Mouse (Mus musculus) urinary bladder, postnatal 25 days (tissue): Measurements from ENCODE around the gene Dock8.

ENCODE experiments used
- DNase-seq: peaks from one replicate; pipeline ENCODE4 v3.0.0; 2022; ENCODE audit warnings: low spot score

Dock8 gene

DNA sequence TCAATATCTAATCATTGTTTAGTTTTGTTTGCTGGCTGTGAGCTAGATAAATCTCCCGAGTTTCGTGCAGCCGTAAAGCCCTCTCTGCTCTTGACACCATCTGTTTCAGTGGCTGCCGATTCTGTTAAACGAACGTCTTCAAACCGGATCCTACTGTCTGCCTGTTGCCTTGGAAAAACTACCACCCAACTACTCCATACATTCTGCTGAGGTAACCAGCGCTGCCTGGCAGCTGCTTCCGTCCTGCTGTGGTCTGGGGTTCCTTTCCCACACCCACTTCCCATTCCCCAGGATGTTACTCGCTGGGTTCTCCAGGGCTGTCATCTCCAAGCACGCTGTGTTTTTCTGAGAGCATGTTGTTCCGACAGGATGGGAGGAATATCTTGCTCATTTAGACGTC lies 123.7 kb downstream of the Dock8 start:
- no peak for DNase-seq

DNA sequence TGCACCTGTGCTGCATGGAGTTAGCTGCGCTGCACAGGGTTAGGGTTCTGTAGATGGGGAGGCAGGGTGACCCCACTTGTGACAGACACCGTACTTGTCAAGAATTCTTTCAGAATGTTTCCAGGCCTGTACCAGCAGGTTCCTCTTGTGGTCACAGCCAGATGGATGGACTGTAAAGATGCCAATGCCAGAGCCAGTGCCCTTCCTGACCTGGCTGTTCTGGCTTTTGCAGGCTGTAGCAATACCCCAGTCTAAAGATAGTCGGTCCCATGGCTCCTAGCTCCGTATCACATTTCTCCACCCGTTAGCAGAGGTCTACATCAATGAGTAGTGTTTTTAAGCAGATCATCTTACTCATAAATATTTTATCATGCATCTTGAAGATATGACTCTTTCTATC lies 124.1 kb downstream of the Dock8 start:
- no peak for DNase-seq

DNA sequence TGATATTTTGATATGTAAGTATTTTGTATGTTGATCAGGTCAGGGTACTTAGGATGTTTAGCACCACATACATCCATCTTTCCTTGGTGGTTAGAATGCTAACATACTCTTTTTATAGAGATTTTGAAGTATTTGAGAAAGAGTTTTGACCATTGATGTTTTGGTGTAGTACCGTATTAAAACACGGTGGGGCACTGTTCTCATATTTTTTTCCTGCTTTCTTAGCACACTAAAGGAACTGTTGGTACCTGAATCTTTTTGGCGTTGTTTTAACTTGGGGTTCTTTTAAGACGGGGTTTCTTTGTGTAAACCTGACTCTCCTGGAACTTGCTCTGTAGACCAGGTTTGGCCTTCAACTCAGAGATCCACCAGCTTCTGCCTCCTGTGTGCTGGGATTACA lies 133.0 kb downstream of the Dock8 start:
- DNase-seq = no peak

DNA sequence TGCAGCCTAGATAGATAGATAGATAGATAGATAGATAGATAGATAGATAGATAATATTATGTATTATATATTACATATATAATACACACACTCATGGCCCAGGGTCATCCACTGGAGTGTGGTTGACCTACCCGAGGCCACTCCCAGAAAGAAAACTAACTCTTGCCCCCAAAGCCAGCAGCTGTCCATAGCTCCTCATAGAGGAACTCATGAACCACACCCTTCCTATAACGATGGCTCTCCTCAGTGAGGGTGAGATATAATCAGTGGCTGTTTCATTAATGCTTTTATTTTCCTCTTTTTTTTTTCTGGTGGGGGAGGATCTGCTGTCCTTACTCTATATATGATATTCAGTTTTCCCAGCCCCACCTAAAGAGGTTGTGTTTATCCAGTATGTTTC lies 134.6 kb downstream of the Dock8 start:
- no peak for DNase-seq

DNA sequence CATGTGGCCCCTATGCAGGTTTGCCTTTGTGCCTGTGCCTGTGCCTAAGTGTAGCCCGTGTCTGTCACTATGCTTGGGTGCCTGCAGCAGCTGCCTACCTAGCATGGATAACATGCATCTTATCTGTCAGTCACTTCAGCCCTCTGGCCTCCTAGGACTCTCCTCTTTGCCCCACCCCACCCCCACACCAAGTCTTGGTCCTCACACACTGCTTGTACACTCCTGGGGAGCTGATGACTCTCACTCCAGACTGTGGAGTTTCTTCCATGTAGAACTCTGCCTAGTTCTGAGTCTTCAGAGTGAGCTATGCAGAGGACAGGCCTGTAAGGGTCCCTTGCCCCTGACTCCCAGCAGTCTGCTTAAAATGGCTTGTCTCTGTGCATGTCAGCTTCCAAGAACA lies 136.8 kb downstream of the Dock8 start:
- DNase-seq = no peak

DNA sequence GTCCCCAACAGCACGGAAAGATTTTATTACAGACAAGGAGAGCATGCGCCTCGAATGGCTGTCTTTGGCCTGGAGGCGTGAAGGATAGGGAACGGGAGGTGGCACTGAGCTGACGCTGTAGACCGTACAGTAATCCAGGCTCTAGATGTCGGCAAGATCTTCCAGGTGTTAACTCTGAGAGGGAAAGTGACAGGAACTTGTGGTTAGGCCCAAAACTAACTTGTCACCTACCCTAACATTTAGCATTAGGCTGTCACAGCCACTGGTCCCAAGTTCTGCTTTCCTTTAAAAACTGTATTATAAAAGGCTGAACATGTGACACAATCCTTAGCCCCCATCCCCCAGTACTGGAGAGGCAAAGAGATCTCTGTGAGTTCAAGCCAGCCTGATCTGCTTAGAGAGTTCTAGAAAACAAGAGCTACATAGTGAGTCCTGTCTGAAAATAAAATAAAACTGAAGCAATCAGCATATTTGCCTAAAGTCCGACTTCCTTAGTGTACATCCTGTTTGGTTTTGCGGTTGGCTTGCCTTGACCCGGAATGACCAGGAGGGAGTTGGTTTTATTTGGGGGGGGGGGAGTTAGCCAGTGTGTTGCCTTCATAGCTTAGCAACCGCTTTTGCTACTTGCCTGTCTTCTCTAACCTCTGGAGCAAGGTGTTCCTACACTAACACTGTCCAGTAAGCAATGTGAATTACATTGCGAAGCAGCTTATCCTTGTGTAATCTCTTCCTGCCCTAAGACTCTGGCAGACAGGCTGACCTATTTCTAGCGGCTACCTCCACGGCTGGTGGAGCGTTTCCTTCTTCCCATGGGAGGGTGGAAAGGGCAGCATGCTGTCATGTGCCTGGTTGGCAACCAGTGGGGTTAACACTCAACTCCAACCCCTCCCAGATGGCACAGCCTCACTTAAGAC lies 138.8 kb downstream of the Dock8 start:
- DNase-seq = no peak

DNA sequence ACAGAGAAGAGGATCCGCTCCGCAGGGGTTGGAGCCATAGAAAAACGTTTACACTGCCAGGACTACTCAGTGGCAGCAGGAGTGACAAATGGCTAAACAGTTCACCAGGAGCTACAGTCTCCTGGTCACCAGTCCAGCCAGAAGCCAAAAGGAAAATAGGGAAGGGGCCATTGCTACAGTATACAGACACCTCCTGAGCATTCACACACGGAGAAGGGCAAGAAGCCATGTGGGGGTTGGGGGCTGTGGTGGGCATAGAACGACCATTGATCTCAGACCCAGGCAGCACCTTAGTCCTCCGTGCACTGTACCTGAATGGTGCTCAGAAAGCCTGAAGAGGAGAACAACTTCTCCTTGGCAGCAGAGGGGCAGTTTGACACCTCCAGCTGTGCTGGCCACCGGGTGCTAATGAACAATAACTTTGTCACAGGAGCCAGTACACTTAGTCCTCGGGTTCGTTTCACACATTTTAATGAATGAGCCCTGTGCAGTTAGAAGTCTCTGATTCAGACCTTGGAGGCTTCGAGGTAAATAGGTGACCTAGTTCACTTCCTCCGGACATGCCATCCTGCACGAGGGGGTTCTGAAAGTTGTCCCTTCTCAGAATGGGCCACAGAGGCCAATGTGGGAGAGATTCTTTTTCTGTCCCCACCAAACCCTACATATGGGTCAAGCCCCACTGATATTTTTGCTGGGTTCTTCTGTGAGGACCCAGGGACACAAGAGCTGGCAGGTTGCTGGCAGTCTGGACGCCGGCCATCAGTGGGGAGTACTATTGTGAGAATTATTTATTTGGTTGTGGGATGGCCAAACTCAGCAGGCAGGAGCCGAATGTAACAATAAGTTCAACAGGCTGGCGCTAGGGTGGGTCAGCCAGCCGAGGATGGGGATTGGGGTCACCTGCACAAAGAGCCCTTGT lies 145.0 kb downstream of the Dock8 start:
- DNase-seq = no peak

DNA sequence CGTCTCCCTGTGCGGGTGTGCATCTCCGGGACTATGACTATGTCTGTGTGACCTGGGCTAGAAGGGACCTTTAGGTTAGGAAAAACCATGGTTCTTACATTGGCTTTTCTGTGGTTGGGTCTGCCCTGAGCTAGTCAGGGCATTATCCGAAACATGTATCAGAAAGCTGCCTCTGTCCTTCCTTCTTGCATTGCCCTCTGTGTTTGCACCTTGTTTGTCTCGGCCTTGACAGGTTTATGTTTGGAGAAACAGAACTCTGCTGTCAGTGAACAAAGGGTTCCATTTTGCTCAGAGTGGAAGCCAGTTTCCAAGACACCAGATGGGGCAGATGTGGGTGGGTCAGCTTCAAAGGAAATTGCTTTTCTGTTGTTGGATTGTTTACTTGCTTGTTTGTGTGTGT lies 145.8 kb downstream of the Dock8 start:
- no peak for DNase-seq

DNA sequence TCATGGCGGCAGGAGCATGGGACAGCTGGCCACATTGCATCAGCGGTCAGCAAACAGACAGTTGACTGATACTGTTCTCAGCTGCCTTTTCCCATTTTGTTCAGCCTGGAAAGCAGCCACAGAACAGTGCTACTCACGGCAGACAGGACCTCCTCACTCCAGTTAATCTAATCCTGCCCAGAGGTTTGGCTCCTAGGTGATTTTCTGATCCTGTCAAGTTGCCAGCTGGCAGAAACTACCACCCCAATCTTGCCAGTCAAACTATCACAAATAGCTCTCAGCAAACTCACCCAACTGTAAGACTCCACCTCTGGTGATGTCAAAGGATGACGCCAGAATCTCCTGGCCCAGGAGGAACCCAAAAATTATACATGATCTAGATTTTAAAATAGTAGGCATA lies 146.8 kb downstream of the Dock8 start:
- DNase-seq = no peak

DNA sequence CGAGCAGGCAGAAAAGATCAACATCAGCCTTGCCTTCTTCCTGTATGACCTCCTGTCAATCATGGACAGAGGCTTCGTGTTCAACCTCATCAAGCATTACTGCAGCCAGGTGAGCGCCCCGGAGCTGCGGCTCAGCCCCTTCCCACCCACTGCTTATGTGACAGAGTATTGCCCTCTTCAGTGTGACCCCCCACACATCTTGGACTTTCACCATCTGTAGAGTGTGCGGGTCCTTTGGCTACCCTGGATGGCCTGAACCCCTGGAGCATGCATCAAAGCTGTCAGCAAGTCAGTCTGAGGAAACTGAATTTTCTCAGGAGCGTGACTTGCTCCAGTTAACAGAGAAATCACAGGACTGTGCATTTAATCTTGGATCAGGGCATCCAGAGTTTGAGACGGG lies 150.5 kb downstream of the Dock8 start:
- no peak for DNase-seq

DNA sequence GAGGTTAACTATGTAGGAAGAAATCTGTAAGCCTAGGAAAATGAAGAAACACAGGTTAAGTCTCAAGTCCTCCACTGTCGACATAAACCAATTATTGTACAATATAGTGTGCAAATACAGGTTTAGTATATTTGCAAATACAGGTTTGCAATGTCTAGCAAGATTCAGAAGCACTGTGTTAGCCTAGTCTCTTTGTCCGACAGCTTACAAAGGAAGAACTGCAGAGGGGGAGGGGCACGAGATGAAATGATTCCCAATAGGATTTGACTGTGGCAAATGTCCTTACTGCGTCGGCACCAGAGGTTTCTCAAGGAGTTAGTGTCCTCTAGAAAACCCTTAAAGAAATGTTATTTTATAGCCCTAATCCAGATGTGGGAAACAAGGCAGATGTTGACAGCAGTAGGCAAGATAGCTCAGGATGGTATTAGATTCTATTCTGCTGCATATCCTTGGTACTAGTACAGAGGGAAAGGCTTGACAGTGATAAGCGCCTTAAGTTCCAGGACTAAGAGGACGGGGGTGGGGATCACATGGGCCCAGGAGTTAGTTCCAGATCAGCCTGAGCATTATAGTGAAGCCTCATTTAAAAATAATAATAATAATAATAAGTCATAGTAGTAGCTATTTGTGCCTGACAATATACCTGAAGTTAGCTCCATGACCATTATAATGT lies 155.3 kb downstream of the Dock8 start:
- DNase-seq = no peak

DNA sequence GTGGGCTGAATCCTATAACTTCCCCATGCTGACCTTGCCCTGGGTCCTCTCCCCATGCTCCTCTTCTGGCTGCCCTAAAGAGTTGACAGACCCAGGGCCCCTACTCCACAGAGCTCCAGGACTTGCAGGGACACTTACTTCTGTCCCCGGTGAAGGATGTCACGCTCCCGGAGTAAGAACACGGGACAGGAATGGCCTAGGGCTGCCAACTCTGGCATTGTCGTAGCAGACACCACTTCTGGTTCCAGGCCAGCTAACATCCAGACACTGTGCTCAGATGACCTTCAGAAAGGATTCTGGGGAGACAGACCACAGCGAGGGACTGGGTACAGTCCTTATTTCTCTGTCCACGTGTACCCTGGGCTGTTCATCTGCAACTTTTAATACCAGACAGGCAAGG lies 155.9 kb downstream of the Dock8 start:
- DNase-seq = no peak

DNA sequence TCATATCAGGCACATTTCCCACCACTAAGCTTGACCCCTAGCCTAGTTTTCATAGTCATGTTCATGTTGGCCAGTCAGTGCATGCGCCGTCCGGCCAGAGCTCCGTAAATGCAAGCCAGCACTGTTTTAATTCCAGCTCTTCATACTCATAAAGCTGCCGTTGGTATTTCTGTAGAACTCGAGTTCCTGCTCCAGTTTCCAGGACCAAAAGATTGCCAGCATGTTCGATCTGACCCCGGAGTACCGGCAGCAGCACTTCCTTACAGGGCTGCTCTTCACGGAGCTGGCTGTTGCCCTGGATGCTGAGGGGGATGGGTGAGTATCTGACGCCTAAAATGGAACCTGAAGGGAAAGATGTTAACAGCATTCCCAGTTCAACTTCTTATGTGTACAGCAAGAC lies 156.4 kb downstream of the Dock8 start:
- no peak for DNase-seq

DNA sequence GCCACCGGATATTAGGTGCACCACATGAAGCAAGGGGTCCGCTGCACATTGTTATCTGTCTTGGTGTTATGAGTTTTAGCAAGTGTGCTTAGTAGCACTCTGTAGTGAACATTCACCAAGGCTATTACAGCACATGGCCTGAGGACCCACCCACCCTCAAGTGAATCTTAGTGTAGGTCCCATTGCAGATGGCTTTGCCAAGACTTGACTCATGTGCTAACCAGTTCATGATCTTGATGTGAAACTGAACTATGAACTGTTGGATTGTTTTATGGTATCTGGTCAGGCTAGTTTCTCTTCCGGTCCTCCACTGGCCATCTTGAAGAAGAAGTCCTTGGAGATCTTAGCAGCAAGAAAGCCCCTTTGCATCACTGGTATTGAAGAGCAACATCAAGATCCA lies 162.9 kb downstream of the Dock8 start:
- no peak for DNase-seq

DNA sequence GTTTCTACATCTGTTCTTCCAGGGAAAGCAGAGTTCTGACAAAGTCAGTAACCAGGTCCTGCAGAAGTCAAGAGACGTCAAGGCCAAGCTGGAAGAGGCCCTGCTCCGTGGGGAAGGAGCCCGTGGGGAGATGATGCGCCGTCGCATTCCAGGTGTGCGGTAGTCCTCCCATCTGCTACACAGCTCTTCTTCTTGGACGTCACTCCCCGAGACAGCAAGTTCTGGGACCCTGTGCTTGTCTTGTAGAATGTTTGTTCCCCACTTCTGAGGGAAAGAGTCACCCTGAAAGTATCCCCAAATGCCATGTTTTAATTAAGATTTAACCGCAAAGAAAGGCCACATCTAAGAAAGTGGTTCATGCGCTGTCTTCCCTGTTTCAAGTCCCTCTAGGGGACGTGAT lies 164.1 kb downstream of the Dock8 start:
- no peak for DNase-seq

DNA sequence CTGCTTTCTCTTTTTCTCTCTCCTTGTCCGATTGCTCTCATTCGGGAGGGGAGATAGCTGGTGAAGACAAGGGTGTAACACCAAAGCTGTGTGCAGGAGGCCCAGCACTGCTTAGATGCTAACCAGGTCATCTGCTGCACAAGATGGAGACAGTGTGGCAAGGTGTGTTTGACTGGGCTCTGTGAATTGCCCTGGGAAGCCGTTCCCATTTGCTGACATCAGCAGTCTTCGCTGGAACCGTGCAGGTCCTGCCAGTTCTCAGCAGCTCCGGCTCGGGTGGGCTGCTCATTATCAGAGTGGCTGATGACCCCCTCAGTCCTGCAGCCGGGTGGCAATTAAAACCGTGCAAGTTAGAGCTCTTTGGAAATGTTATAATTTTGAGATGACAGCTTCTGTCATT lies 167.1 kb downstream of the Dock8 start:
- DNase-seq = no peak

DNA sequence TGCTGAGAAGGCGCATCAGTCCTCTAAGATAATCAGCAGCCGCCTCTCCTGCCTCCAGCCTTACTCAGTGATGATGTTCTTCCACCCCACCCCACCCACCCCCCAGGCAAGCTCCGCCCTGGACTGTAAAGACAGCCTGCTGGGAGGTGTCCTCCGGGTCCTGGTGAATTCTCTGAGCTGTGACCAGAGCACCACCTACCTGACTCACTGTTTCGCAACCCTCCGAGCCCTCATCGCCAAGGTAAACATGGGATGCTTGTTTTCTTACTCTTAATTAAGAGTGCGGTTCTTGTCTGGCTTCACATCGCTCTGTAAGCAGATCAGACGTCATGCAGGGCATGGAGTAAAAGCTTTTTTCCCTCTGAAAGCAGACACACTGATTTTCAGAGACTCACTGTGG lies 172.1 kb downstream of the Dock8 start:
- DNase-seq = no peak

DNA sequence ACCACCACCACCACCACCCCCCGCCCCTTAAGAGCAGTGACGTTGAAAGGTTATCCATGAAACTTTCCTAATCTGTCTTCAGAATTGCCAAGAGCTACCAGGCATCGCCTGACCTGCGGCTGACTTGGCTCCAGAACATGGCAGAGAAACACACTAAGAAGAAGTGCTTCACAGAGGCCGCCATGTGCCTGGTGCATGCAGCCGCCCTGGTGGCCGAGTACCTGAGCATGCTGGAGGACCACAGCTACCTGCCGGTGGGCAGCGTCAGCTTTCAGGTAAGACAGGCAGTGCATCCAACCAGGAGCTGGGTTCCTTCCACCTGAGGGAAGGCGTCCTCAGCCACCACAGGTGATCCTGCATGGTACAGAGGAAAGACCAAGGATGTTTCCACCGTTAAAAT lies 177.4 kb downstream of the Dock8 start:
- no peak for DNase-seq

DNA sequence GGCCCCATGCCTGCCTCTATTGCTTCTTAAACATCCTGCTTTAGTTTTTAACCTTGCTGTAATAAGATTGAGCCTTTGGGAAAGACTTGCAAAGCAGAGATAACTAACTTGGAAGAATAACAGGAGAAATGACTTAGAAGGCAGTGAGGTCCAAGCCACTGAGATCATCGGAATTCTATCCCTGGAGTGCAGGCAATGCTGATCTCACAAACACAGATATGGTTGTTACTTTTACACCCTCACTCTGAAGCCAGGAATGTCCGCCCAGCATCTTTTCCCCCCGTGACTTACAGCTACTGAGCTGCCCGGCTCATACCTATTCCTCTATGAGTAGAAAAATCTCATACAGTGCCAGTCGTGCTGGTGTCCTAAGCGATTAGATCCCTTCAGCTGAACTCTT lies 180.7 kb downstream of the Dock8 start:
- DNase-seq = no peak

DNA sequence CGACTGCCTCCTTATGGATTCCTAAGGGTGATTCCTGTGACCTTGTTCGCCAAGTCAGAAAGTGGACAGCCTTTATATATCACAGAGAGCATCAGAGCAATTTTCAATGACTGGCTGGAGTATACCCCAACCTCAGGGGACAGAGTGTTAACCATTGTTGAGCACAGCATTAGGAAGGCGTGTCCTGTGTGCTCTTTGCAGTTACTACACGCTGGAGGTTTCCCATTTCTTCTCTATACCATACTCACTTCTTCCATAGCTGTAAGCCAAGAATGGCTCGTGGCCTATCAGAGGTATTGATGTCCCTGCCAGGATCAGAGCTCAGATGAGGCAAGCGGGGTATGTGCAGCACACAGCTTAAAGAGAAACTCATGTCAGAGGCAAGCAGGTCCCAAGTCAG lies 181.2 kb downstream of the Dock8 start:
- DNase-seq = no peak

DNA sequence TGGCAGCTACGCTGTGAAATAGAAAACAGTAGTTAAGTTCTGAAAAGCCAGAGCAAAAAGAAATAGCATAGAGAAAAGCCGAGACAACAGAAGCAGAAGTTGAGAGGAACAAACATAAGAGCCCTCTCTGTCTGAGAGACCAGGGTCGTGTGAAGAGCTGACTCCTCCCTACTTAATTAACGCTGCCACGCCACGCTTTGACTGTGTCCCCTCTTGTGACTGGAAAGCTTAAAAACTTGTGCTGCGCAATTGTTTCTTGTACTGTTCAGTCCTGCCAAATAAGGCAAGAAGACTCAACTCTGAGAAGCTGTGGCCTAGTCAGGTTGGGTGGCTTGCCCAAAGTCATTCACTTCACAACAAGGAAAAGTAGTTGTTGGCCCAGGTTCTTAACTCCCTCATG lies 184.7 kb downstream of the Dock8 start:
- DNase-seq = no peak

DNA sequence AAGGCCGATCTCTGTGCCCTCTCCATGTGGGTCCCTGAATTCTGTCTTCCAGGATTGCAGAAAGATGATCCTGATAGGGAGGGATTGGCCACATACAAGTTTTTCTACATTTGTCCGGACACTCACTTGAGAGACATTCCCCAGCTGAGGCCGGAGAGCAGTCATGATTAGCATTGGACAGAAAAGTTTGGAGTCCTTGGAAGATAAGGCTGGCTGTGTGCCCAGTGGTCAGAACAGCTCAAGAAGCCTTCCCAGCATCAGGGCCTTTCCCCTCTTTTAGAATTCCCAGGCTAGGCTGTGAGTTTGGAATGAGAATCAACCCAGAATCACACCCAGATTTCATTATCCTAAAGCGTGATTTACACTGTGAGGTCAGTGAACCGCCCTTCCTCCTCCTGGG lies 187.0 kb downstream of the Dock8 start:
- DNase-seq = no peak

DNA sequence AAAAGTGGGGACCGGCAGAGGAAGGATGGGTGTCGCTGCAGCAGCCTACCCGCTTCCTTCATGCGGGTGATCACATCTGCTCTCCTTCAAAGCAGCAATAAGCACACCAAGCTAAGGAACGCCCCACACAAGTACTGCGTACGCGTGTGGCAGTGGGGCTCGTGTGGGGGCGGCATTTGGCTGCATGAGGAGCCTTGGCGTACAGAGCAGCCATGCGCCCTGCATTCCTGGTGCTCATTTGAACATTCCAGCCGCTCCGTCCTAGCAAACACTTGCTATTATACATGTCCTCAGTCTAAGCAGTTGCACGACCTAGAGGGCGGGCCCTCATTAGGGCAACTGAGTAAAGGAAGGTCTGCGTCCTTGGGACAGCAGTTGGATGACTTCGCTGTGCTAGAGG lies 188.3 kb downstream of the Dock8 start:
- no peak for DNase-seq
